Mouse (Mus musculus) megakaryocyte progenitor cell, adult 5-6 weeks (primary cell): ENCODE results near the gene Olfr1046. TPM values are rescaled to one million over a fixed set of nuclear protein-coding genes. Genes with fewer than 3 reads are reported as not detected.
"Not testable (repeated sequence)": the region's sequence is repeated elsewhere in the genome, so short reads cannot be mapped to it uniquely, and the experiment has no call there.

ENCODE experiments used
- ATAC-seq: replicated peaks from 2 replicates; pipeline ENCODE4 v1.8.0; 2016; ENCODE audit warnings: mild to moderate bottlenecking, moderate TSS enrichment, inconsistent platforms; ENCODE audit not compliant: poor library complexity
- total RNA-seq, 2 experiments: library from RNA; stranded (forward) in 1 of 2; stranded (reverse) in 1 of 2; fragments of 157-497, 149-512 nt in 1 of 2; fragments of 200-1000 nt in 1 of 2; gene quantifications; 2 replicates each; pipeline versions ENCODE4 v1.2.3 to v1.2.4; 2015 to 2017

The Olfr1046 gene
- not detected in 2 replicates for total RNA-seq (2015)
- total RNA-seq (2017) = not detected in 2 replicates

DNA sequence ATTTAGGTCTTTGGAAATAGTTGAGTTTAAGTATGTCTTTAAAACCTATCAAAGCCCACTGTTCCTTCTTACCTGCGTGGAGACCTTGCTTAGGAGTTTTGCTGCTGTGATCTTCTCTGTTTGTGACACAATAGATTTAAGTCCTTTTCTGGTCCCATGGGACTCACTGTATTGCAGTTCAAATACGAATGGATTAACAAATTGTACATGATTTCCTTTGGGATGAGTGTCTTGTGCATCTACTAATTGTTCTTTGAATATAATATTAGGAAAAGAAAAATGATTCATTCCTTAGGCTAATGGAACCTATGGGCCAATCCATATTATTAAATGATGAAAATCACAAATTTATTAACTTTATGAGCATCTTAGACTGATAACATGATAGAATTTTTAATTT lies at the start of gene Olfr1046:
Gene Olfr1046, minus strand, starts transcription at position 101 of the 400 bp plus-strand sequence.
- ATAC-seq = no peak

DNA sequence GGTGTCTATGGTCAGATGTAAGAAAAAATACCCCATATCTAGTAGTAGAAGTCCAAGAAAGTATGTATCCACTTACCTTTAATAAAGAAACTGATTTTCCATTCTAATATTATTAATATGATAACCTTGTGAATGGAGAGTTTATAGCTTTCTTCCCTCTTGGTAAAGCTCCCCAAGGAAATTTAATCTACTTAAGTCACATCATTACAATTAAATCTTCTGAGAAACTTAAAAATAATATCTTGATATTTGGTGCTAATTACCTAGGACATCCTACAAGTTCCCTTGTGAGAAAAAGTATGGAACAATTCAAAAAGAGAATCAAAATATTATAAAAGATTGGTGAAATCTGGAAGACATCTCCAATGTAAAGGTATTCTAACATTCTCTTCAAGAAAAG lies 39.1 kb upstream of the Olfr1046 start, which contains the start of gene Olfr1049:
Gene Olfr1049, minus strand, starts transcription at position 101 of the 400 bp plus-strand sequence.
- ATAC-seq = not testable (repeated sequence)

DNA sequence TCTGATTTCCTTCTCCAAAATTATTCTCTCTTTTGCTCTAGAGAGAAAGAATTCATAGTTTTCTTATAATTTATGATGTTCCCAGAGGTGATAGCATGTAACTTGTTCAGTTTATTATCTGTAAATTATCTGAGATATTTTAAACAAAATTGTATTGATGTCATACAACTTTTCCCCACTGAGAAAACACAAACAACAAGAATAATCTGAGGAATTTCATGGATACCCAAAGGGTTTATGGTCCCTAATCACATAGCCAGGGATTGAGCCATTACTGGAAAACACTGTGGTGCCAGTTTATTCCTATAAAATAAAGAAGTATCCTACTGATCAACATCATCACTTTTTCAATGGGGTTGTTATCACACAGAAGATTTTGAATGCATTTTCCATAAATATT lies 21.1 kb upstream of the Olfr1046 start, which contains the start of gene Olfr1048:
Gene Olfr1048, minus strand, starts transcription at position 101 of the 400 bp plus-strand sequence.
- no peak for ATAC-seq

DNA sequence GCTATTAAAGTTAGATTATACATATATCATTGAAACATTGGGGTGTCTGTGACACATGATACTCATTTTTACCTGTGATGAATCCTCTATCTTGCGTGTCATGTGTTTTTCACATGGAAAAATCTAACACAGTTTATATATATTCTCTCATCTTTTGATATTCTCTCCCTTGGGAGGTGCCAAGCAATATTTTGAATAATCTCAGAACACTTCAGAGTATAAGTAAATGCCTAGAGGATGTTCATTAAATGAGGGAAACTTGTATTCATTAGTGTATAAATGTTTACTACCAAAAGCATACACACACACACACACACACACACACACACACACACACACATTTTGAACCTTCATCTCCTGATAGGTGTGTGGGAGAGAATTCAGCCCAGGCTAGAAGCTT lies 12.2 kb upstream of the Olfr1046 start, which contains the start of gene Olfr1047:
Gene Olfr1047, minus strand, starts transcription at position 101 of the 400 bp plus-strand sequence.
- ATAC-seq = no peak

DNA sequence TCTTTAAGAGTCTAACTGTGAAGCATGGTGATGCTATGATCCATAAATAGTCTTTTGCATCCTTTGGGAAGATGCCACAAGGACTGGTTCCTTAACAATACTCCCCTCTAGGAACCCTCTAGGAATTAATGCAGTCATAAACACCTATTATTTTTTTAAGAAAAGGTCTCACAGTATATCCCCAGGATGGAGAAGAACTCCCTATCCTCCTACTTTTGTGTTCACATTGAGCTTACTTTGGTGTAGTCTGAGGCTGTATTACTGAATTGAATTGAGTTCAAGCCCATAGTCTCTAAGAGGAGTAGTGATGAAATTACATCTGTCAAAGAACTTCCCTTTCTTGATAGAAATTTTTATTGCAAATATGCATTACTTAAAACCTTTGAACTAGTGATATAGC lies 16.2 kb downstream of the Olfr1046 start, which contains the start of gene Olfr1045:
Gene Olfr1045, minus strand, starts transcription at position 101 of the 400 bp plus-strand sequence.
- no peak for ATAC-seq

DNA sequence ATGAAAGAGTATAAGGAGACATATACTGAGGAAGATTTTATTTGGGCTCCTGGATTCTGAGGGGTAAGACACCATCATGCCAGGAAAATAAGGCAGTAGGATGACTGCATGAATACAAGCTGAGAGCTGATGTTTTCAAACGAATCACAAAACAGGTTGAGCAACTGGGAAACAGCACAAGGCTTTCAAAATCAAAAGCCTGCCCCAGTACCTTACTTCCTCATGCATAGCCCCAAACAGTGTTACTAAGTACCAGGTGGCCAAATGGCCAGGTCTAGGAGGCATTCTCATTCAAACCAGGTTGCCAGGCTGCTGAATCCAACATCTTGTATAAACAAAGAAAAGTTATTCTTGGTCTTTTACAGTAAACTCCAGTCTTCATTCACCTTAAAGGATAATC lies 23.3 kb downstream of the Olfr1046 start:
- no peak; the same call in 1 of the 2 replicates for ATAC-seq

DNA sequence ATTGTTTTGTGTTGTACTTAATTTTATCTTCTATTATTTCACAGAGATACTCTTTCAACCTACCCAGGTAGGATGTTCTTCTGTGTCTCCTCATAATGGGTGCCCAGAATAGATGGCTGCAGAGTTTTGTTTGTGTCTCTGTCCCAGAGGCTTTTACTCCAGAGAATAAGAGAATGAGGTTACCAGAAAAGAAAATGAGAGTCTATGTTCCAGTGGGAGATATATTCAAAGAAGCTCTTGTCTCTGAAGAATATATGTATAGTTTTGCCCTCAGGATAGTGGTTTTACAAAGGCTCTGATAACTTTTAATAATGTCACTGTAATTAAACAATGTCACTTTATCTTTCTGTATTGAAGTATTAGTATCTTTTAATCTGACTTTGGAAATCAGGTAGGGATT lies 33.5 kb downstream of the Olfr1046 start, which contains the start of gene Olfr52:
Gene Olfr52, minus strand, starts transcription at position 101 of the 400 bp plus-strand sequence.
- no peak for ATAC-seq

DNA sequence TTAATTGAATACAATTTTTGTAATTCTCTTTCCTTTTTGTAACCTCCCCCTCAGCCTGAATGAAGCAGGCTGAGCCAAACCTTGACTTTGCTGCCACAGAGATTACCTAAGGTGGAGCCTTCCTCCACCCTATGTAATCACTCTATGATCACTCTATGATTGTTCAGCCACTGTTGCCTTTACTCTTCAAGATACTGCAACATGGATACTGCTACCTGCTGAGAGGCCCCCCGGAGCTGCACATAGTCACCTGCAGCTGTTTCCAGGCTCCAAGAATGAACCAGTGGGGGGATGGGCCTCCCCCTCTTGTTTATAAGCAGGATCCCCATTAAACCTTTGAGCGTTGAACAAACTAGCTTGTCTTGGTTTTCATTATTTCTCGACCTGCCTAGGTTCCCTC lies 39.2 kb downstream of the Olfr1046 start:
- ATAC-seq = no peak

DNA sequence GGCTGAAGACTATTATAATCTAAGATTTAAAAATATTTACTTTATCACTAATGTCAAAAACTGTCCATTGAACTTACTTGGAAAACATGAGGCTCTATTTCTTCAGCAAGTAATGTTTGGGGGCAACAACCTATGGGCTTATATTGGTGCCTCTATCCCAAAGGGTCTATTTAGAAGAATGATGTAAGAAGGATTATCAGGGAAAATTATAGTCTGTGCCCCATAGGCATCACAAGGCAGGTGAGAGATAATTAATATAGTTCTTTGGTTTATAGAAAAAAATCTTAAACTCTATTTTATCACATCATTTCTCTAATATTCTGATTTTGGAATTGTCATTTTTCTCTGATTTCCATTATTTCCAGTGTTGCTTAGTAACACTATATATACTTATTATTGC lies 41.4 kb downstream of the Olfr1046 start, which contains the start of gene Olfr1044:
Gene Olfr1044, minus strand, starts transcription at position 101 of the 400 bp plus-strand sequence.
- ATAC-seq = no peak

DNA sequence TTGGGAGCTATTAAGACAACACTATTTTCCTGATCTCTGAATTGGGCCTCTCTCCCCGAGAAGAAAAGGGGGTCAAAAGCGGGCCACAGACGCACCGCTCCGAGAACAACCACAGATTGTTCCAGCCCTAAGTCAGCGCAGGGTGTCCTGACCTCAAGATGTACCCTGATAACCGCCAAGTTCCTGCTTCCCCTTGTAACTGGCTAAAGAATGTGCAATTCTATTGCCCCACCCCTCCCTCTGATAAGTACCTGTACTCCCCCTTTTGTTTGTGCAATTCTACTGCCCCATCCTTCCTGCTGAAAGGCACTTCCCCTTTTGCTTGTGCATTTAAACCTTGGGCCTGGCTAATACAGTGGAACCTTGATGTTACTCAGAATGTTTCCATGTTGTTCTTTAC lies 43.7 kb downstream of the Olfr1046 start:
- peak; percentile 86 for ATAC-seq

DNA sequence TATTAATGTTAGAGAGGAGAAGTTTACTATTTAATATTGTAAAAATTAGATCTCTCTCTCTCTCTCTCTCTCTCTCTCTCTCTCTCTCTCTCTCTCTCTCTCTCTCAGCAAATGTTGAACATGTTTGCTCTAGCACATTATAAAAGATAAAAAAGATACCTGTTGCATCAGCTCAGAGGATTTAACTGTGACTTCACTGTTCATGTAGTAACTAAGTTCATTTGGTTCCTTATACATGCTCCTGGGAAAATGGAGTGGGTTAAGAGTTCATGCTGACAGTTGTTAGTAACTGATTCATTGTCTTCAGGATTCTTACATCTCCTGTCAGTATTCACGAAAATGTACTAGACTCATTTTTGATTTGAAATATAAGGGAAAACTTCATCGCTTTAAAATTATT lies 51.7 kb downstream of the Olfr1046 start, which contains the start of gene Olfr1043:
Gene Olfr1043, minus strand, starts transcription at position 101 of the 400 bp plus-strand sequence.
- ATAC-seq = no peak

Other genes starting within 250 kb of the Olfr1046 start
- not detected in 2 replicates for gene Olfr1029, start 245.4 kb downstream of the Olfr1046 start, total RNA-seq (2015)
- not detected in 2 replicates for gene Olfr1029, start 245.4 kb downstream of the Olfr1046 start, total RNA-seq (2017)
- not detected in 2 replicates for gene Olfr1030, start 240.0 kb downstream of the Olfr1046 start, total RNA-seq (2015)
- not detected in 2 replicates for gene Olfr1030, start 240.0 kb downstream of the Olfr1046 start, total RNA-seq (2017)
- not detected in 2 replicates for gene Olfr1031, start 229.0 kb downstream of the Olfr1046 start, total RNA-seq (2015)
- not detected in 2 replicates for gene Olfr1031, start 229.0 kb downstream of the Olfr1046 start, total RNA-seq (2017)
- not detected in 2 replicates for gene Olfr1032, start 213.8 kb downstream of the Olfr1046 start, total RNA-seq (2015)
- gene Olfr1032, start 213.8 kb downstream of the Olfr1046 start, total RNA-seq (2017) = not detected in 2 replicates
- 0.10 and 0.24 TPM in 2 replicates for gene Olfr1033, start 198.7 kb downstream of the Olfr1046 start, total RNA-seq (2015)
- 0.14 TPM in 1 of 2 replicates, not detected in the other for gene Olfr1033, start 198.7 kb downstream of the Olfr1046 start, total RNA-seq (2017)
- gene Olfr1034, start 173.5 kb downstream of the Olfr1046 start, total RNA-seq (2015) = not detected in 2 replicates
- gene Olfr1034, start 173.5 kb downstream of the Olfr1046 start, total RNA-seq (2017) = not detected in 2 replicates
- not detected in 2 replicates for gene Olfr1036, start 145.3 kb downstream of the Olfr1046 start, total RNA-seq (2015)
- gene Olfr1036, start 145.3 kb downstream of the Olfr1046 start, total RNA-seq (2017) = not detected in 2 replicates
- not detected in 2 replicates for gene Olfr1037, start 131.9 kb downstream of the Olfr1046 start, total RNA-seq (2015)
- gene Olfr1037, start 131.9 kb downstream of the Olfr1046 start, total RNA-seq (2017) = not detected in 2 replicates
- gene Olfr1039, start 83.4 kb downstream of the Olfr1046 start, total RNA-seq (2015) = not detected in 2 replicates
- not detected in 2 replicates for gene Olfr1039, start 83.4 kb downstream of the Olfr1046 start, total RNA-seq (2017)
- gene Olfr1040, start 72.6 kb downstream of the Olfr1046 start, total RNA-seq (2015) = not detected in 2 replicates
- gene Olfr1040, start 72.6 kb downstream of the Olfr1046 start, total RNA-seq (2017) = not detected in 2 replicates
- gene Olfr1042, start 57.5 kb downstream of the Olfr1046 start, total RNA-seq (2015) = not detected in 2 replicates
- not detected in 2 replicates for gene Olfr1042, start 57.5 kb downstream of the Olfr1046 start, total RNA-seq (2017)
- not detected in 2 replicates for gene Olfr1043, start 51.8 kb downstream of the Olfr1046 start, total RNA-seq (2015)
- gene Olfr1043, start 51.8 kb downstream of the Olfr1046 start, total RNA-seq (2017) = not detected in 2 replicates
- not detected in 2 replicates for gene Olfr1044, start 41.5 kb downstream of the Olfr1046 start, total RNA-seq (2015)
- not detected in 2 replicates for gene Olfr1044, start 41.5 kb downstream of the Olfr1046 start, total RNA-seq (2017)
- not detected in 2 replicates for gene Olfr52, start 33.6 kb downstream of the Olfr1046 start, total RNA-seq (2015)
- gene Olfr52, start 33.6 kb downstream of the Olfr1046 start, total RNA-seq (2017) = not detected in 2 replicates
- not detected in 2 replicates for gene Olfr1045, start 16.3 kb downstream of the Olfr1046 start, total RNA-seq (2015)
- not detected in 2 replicates for gene Olfr1045, start 16.3 kb downstream of the Olfr1046 start, total RNA-seq (2017)
- gene Olfr1047, start 12.1 kb upstream of the Olfr1046 start, total RNA-seq (2015) = not detected in 2 replicates
- not detected in 2 replicates for gene Olfr1047, start 12.1 kb upstream of the Olfr1046 start, total RNA-seq (2017)
- not detected in 2 replicates for gene Olfr1048, start 21.0 kb upstream of the Olfr1046 start, total RNA-seq (2015)
- not detected in 2 replicates for gene Olfr1048, start 21.0 kb upstream of the Olfr1046 start, total RNA-seq (2017)
- not detected in 2 replicates for gene Olfr1049, start 39.0 kb upstream of the Olfr1046 start, total RNA-seq (2015)
- gene Olfr1049, start 39.0 kb upstream of the Olfr1046 start, total RNA-seq (2017) = not detected in 2 replicates
- gene Olfr1051, start 59.8 kb upstream of the Olfr1046 start, total RNA-seq (2015) = not detected in 2 replicates
- gene Olfr1051, start 59.8 kb upstream of the Olfr1046 start, total RNA-seq (2017) = not detected in 2 replicates
- gene Olfr1052, start 73.1 kb upstream of the Olfr1046 start, total RNA-seq (2015) = not detected in 2 replicates
- gene Olfr1052, start 73.1 kb upstream of the Olfr1046 start, total RNA-seq (2017) = not detected in 2 replicates
- gene Olfr1053, start 96.0 kb upstream of the Olfr1046 start, total RNA-seq (2015) = not detected in 2 replicates
- not detected in 2 replicates for gene Olfr1053, start 96.0 kb upstream of the Olfr1046 start, total RNA-seq (2017)
- not detected in 2 replicates for gene Olfr1054, start 116.1 kb upstream of the Olfr1046 start, total RNA-seq (2015)
- gene Olfr1054, start 116.1 kb upstream of the Olfr1046 start, total RNA-seq (2017) = not detected in 2 replicates
- gene Olfr1055, start 131.0 kb upstream of the Olfr1046 start, total RNA-seq (2015) = not detected in 2 replicates
- not detected in 2 replicates for gene Olfr1055, start 131.0 kb upstream of the Olfr1046 start, total RNA-seq (2017)
- gene Olfr1056, start 143.2 kb upstream of the Olfr1046 start, total RNA-seq (2015) = not detected in 2 replicates
- gene Olfr1056, start 143.2 kb upstream of the Olfr1046 start, total RNA-seq (2017) = not detected in 2 replicates
- gene Olfr1057, start 159.1 kb upstream of the Olfr1046 start, total RNA-seq (2015) = not detected in 2 replicates
- not detected in 2 replicates for gene Olfr1057, start 159.1 kb upstream of the Olfr1046 start, total RNA-seq (2017)
- gene Olfr1058, start 169.2 kb upstream of the Olfr1046 start, total RNA-seq (2015) = not detected in 2 replicates
- not detected in 2 replicates for gene Olfr1058, start 169.2 kb upstream of the Olfr1046 start, total RNA-seq (2017)
- not detected in 2 replicates for gene Olfr1061, start 194.7 kb upstream of the Olfr1046 start, total RNA-seq (2015)
- gene Olfr1061, start 194.7 kb upstream of the Olfr1046 start, total RNA-seq (2017) = not detected in 2 replicates
- gene Olfr1062, start 207.4 kb upstream of the Olfr1046 start, total RNA-seq (2015) = not detected in 2 replicates
- not detected in 2 replicates for gene Olfr1062, start 207.4 kb upstream of the Olfr1046 start, total RNA-seq (2017)
- not detected in 2 replicates for gene Olfr1065, start 231.3 kb upstream of the Olfr1046 start, total RNA-seq (2015)
- gene Olfr1065, start 231.3 kb upstream of the Olfr1046 start, total RNA-seq (2017) = not detected in 2 replicates
- not detected in 2 replicates for gene Olfr1066, start 237.0 kb upstream of the Olfr1046 start, total RNA-seq (2015)
- gene Olfr1066, start 237.0 kb upstream of the Olfr1046 start, total RNA-seq (2017) = not detected in 2 replicates